Mouse (Mus musculus): ENCODE data around the gene Esrp2. TPM values are rescaled to one million over a fixed set of nuclear protein-coding genes. Genes with fewer than 3 reads are reported as not detected.

The Esrp2 gene
- polyA plus RNA-seq, 1 experiment from 2014 or later, result 9.1 TPM

DNA sequence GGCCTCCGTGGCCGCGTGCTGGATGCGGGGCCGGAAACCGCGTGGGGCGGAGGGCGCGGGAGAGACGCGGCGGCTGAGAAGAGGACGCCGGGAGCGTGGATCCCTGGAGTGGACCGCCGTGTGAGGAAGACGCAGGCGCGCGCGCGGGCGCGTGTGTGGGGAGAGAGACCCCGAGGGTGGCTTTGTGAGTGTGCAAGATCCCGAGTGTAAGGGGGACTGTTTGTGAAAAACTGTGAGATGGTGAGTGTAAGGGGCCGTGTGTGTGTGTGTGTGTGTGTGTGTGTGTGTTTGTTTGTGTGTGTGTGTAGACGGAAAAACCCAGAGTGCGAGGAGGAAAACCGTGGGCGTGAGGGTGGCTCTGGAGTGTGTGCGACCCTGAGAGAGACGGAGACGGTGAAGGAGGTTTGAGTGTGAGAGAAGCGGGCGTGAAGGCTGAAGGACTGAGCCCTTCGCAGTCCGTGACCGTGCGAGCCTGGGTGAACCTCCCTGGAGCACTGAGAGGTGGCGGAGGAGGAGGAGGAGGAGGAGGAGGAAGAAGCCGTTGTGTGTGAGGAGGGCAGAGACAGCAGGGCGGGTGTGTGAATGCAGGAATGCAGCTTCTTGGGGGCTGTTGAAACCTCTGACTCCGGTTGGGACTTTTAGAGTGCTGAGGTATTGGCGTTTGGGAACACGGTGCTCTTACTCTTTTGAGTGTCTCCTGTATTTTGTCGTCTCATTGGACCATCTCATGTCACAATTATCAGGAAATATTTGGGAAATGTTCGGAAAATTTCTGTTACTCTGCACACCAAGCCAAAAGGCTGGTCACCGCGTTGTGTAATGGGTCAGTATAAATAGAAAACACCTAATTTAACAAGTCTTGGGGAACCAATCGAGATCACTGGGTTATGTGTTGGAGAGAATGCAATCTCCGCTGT, 32.5 kb upstream of the Esrp2 start:
- Histone ChIP-seq H3K9me3 (ENCODE audit: control insufficient read depth, low read length) (no peaks in the 10 kb centered on the region), H3K4me1 (ENCODE audit: control insufficient read depth, insufficient read depth, low read length) (peaks cover 14% of the 10 kb centered on the region; the same call in 1 of the 2 replicates), H3K27me3 (ENCODE audit: control insufficient read depth, insufficient read depth, low read length) (no peaks in the 10 kb centered on the region), H3K9ac (ENCODE audit: low read depth, low read length) (peak overlapping the region; percentile 81), H3K27ac (ENCODE audit: low read depth, low read length) (peak overlapping the region; percentile 69), H3K4me3 (ENCODE audit: low read length) (peak overlapping the region; percentile 80), H3K4me2 (replicated peaks; ENCODE audit: low read depth, low read length) (peak overlapping the region; percentile 92), H3K36me3 (ENCODE audit: control insufficient read depth, insufficient read depth, low read length) (0 out of 2 replicates have a peak, but pooled peaks cover 3% of the 10 kb centered on the region)
- peak; percentile 53 for ATAC-seq (ENCODE audit: low FRiP score, low TSS enrichment)
- under 1% methylated on average over 54 of the region's 54 CpGs for WGBS

DNA sequence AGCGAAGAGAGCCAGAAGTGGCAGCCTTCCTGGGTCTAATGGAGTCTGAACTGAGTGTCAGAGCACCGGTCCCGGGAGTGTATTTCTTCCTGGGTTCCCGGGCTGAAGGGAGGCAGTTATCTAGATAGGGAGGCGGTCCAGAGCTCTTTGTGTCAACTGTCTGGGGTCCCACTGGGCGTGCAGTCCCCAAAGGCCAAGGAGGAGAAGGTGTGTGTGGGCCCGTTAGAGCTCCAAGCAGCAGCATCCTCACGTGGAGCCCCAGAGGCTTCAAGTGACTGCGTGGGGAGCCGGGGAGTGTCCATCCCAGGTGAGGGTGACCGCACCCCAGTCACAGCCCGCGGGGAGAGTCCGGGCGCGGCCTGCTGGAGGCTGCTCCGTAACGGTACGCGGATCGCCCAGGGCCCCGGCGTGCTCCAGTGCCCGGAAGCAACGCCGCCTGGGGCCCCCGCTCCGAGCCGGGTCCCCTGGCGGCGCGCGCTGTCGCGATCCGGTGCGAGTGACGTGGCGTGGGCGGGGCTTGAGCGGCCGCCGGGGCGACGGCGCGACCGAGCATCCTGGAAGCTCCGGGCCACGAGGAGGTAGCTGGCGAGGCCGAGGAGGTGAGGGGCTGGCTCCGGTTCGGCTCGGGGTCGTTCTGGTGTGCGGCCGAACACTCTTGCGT, 31.7 kb upstream of the Esrp2 start, which contains the start of gene Slc7a6:
Slc7a6 (plus strand) TSS at position 502 of the 661 bp plus-strand sequence.
- ATAC-seq (ENCODE audit: low FRiP score, low TSS enrichment), result peak; percentile 85
- Histone ChIP-seq H3K9me3 (ENCODE audit: control insufficient read depth, low read length) (no peaks in the 10 kb centered on the region), H3K27ac (ENCODE audit: low read depth, low read length) (peak within 1 kb of the TSS; percentile 69), H3K27me3 (ENCODE audit: control insufficient read depth, insufficient read depth, low read length) (no peaks in the 10 kb centered on the region), H3K36me3 (ENCODE audit: control insufficient read depth, insufficient read depth, low read length) (peaks cover 8% of the 10 kb centered on the region; the same call in 1 of the 2 replicates), H3K9ac (ENCODE audit: low read depth, low read length) (peak within 1 kb of the TSS; percentile 81), H3K4me1 (ENCODE audit: control insufficient read depth, insufficient read depth, low read length) (peaks cover 14% of the 10 kb centered on the region; the same call in 1 of the 2 replicates), H3K4me2 (replicated peaks; ENCODE audit: low read depth, low read length) (peak within 1 kb of the TSS; percentile 92), H3K4me3 (ENCODE audit: low read length) (peak within 1 kb of the TSS; percentile 80)
- WGBS, result under 1% methylated on average over 54 of the region's 59 CpGs

DNA sequence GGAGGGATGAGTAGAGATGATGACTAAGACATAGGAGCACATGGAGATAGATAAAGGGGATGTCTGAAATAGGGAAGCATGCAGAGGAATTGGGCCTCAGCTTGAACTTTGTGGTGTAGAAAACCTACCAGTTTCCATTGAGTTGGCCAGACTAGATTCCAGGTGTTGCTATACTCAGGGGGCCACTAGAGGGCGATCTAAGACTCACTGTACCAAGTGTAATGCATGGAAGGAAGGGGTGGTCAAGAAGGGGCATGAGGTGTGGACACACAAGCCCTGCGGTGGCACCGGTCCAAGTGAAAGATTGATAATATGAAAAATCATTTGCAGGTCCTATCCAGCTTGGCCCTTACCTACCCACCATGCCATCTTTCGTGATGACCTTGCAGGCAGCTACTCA, 28.7 kb upstream of the Esrp2 start:
- Histone ChIP-seq H3K4me2 (replicated peaks; ENCODE audit: low read depth, low read length) (no peak overlapping the region), H3K27me3 (ENCODE audit: control insufficient read depth, insufficient read depth, low read length) (no peaks in the 10 kb centered on the region), H3K9ac (ENCODE audit: low read depth, low read length) (no peak overlapping the region), H3K4me1 (ENCODE audit: control insufficient read depth, insufficient read depth, low read length) (peaks cover 14% of the 10 kb centered on the region; the same call in 1 of the 2 replicates), H3K4me3 (ENCODE audit: low read length) (no peak overlapping the region), H3K9me3 (ENCODE audit: control insufficient read depth, low read length) (no peaks in the 10 kb centered on the region), H3K27ac (ENCODE audit: low read depth, low read length) (no peak overlapping the region), H3K36me3 (ENCODE audit: control insufficient read depth, insufficient read depth, low read length) (peaks cover 18% of the 10 kb centered on the region; the same call in 1 of the 2 replicates)
- WGBS, result 50% methylated on average over 4 of the region's 4 CpGs
- no peak for ATAC-seq (ENCODE audit: low FRiP score, low TSS enrichment)

DNA sequence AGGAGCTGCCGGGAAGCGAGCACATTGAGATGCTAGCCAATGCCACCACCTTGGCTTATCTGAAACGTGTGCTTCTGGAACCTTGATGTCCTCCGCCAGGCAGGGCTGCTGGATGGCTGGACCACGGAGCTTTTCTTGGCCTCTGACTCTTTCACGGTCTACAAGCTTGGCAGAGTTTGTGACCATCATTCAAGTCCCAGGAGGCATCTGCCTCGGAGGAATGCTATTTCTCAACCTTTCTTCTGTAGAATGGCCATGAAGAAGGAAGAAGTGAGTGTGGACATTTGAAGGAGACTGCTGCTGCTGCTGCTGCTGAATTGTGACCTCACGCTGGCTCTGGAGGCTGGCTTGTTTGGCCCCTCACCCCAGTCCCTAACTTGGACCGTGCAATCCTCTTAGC, 26.5 kb upstream of the Esrp2 start:
- H3K4me2 ChIP-seq (replicated peaks; ENCODE audit: low read depth, low read length), result no peak overlapping the region
- peaks cover 5% of the 10 kb centered on the region; the same call in 1 of the 2 replicates for H3K4me1 ChIP-seq (ENCODE audit: control insufficient read depth, insufficient read depth, low read length)
- H3K27me3 ChIP-seq (ENCODE audit: control insufficient read depth, insufficient read depth, low read length), result no peaks in the 10 kb centered on the region
- no peak for ATAC-seq (ENCODE audit: low FRiP score, low TSS enrichment)
- no peak overlapping the region for H3K27ac ChIP-seq (ENCODE audit: low read depth, low read length)
- no peak overlapping the region for H3K4me3 ChIP-seq (ENCODE audit: low read length)
- 90% methylated on average over 9 of the region's 9 CpGs for WGBS
- H3K36me3 ChIP-seq (ENCODE audit: control insufficient read depth, insufficient read depth, low read length), result peaks cover 18% of the 10 kb centered on the region; the same call in 1 of the 2 replicates
- no peak overlapping the region for H3K9ac ChIP-seq (ENCODE audit: low read depth, low read length)
- no peaks in the 10 kb centered on the region for H3K9me3 ChIP-seq (ENCODE audit: control insufficient read depth, low read length)

DNA sequence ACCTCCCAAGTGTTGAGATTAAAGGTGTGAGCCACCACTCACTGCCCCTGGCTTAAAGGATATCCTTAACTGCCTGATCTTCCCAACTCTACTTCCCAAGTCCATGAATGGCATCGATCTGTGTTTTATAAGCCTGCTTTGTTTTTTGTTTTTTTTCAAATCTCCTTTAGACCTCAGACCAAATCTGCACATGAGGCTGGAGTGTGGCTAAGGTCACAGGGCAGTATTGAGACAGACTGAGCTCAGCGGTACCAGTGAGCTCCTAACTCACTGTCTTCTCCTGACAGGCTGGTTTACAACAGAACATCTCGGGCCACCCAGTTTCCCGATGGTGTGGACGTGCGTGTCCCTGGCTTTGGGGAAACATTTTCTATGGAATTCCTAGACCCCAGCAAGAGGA, 23.1 kb upstream of the Esrp2 start:
- Histone ChIP-seq H3K4me1 (ENCODE audit: control insufficient read depth, insufficient read depth, low read length) (no peaks in the 10 kb centered on the region), H3K9me3 (ENCODE audit: control insufficient read depth, low read length) (no peaks in the 10 kb centered on the region), H3K27me3 (ENCODE audit: control insufficient read depth, insufficient read depth, low read length) (no peaks in the 10 kb centered on the region), H3K9ac (ENCODE audit: low read depth, low read length) (no peak overlapping the region), H3K36me3 (ENCODE audit: control insufficient read depth, insufficient read depth, low read length) (peaks cover 19% of the 10 kb centered on the region; the same call in 1 of the 2 replicates), H3K27ac (ENCODE audit: low read depth, low read length) (no peak overlapping the region), H3K4me2 (replicated peaks; ENCODE audit: low read depth, low read length) (no peak overlapping the region), H3K4me3 (ENCODE audit: low read length) (no peak overlapping the region)
- WGBS, result 90% methylated on average over 6 of the region's 6 CpGs
- no peak for ATAC-seq (ENCODE audit: low FRiP score, low TSS enrichment)

DNA sequence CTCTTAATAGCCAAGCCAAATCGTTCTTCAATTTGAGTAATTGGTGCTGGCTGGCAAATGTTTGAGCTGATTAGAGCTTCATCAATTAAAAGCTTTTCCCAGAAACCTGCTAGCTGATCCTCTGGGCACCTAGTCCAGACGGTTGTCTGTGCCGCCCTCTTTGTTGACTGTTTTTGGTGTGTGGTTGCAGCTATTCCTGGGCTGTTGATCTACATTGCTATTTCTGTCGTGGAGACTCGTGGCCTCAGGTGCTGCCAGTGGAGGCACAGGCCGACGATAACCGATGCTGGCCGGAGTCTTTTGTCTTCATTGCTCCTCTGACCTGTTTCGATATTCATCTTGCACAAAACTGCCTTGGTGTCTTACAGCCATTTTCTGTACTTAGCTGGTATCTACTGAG, 21.6 kb upstream of the Esrp2 start:
- ATAC-seq (ENCODE audit: low FRiP score, low TSS enrichment), result no peak
- WGBS, result 90% methylated on average over 10 of the region's 10 CpGs
- peaks cover 16% of the 10 kb centered on the region; the same call in 1 of the 2 replicates for H3K36me3 ChIP-seq (ENCODE audit: control insufficient read depth, insufficient read depth, low read length)

DNA sequence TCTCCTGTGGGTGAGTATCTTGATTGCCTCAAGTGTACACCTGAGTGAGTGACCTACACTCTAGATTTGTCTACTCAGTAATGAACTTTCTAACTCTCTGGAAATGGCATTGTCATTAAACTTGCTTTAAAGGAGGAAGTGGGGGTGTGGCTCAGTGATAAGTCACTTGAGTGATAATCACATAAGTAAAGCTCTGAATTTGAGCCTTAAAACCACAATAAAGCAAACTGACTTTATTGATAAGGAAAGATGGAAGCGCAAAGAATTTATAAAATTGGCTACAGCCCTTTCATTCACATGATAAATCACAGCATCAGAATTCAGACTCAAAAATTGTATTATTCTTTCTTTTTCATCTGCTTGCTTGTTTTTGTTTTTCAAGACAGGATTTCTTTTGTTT, 20.6 kb upstream of the Esrp2 start:
- ATAC-seq (ENCODE audit: low FRiP score, low TSS enrichment), result no peak
- Histone ChIP-seq H3K36me3 (ENCODE audit: control insufficient read depth, insufficient read depth, low read length) (peaks cover 10% of the 10 kb centered on the region; the same call in 1 of the 2 replicates), H3K4me1 (ENCODE audit: control insufficient read depth, insufficient read depth, low read length) (no peaks in the 10 kb centered on the region), H3K9ac (ENCODE audit: low read depth, low read length) (no peak overlapping the region), H3K4me2 (replicated peaks; ENCODE audit: low read depth, low read length) (no peak overlapping the region), H3K9me3 (ENCODE audit: control insufficient read depth, low read length) (no peaks in the 10 kb centered on the region), H3K27me3 (ENCODE audit: control insufficient read depth, insufficient read depth, low read length) (no peaks in the 10 kb centered on the region), H3K4me3 (ENCODE audit: low read length) (no peak overlapping the region), H3K27ac (ENCODE audit: low read depth, low read length) (no peak overlapping the region)
- 89% methylated on average over 1 of the region's 1 CpGs for WGBS

More for the DNA sequence above, 21.6 kb upstream of the Esrp2 start:
- Histone ChIP-seq H3K4me1 (ENCODE audit: control insufficient read depth, insufficient read depth, low read length) (no peaks in the 10 kb centered on the region), H3K27me3 (ENCODE audit: control insufficient read depth, insufficient read depth, low read length) (no peaks in the 10 kb centered on the region), H3K9me3 (ENCODE audit: control insufficient read depth, low read length) (no peaks in the 10 kb centered on the region), H3K27ac (ENCODE audit: low read depth, low read length) (no peak overlapping the region), H3K4me3 (ENCODE audit: low read length) (no peak overlapping the region), H3K4me2 (replicated peaks; ENCODE audit: low read depth, low read length) (no peak overlapping the region), H3K9ac (ENCODE audit: low read depth, low read length) (no peak overlapping the region)

DNA sequence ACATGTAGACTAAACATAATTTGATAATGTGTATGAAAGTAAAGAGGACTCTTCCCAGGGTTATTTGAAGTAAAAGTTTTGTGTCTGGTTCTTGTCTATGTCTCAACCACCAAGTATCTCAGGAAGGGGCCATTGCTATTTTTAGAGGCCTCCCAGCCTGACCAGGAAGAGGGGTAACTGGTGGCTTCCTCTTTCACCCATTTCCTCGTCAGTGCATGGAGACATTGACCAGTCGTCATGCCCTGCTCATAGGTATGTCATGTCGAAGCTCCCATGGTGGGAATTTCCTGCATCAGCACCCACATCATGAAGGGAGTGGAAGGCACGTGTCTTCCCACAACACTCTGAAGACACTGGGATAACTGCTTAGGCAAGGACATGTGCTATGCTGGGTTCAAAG, 16.1 kb upstream of the Esrp2 start:
- Histone ChIP-seq H3K4me3 (ENCODE audit: low read length) (no peak overlapping the region), H3K4me2 (replicated peaks; ENCODE audit: low read depth, low read length) (no peak overlapping the region), H3K9me3 (ENCODE audit: control insufficient read depth, low read length) (no peaks in the 10 kb centered on the region), H3K36me3 (ENCODE audit: control insufficient read depth, insufficient read depth, low read length) (peaks cover 7% of the 10 kb centered on the region; the same call in 1 of the 2 replicates), H3K27ac (ENCODE audit: low read depth, low read length) (no peak overlapping the region), H3K4me1 (ENCODE audit: control insufficient read depth, insufficient read depth, low read length) (peaks cover 6% of the 10 kb centered on the region), H3K27me3 (ENCODE audit: control insufficient read depth, insufficient read depth, low read length) (no peaks in the 10 kb centered on the region), H3K9ac (ENCODE audit: low read depth, low read length) (no peak overlapping the region)
- WGBS, result 79% methylated on average over 4 of the region's 4 CpGs
- ATAC-seq (ENCODE audit: low FRiP score, low TSS enrichment), result no peak
